Mouse (Mus musculus) forebrain, embryonic 15.5 days (tissue): ENCODE results near the gene Ovca2. TPM values are rescaled to one million over a fixed set of nuclear protein-coding genes. Genes with fewer than 3 reads are reported as not detected.
A peak's percentile ranks its signal among the peaks of the same experiment; 100 is the strongest.

Experiments used
- ATAC-seq: fragments of 200-750 bp; cut with Nextera tagmentation; replicated peaks from 2 replicates; pipeline ENCODE4 v1.8.0; 2017; ENCODE audit warnings: mild to moderate bottlenecking, moderate TSS enrichment, moderate library complexity
- H3K27ac ChIP-seq: fragments of 300-500 bp; sonication (generic); replicated peaks from 2 replicates; pipeline ENCODE4 v1.5.1; 2015; ENCODE audit warnings: mild to moderate bottlenecking, inconsistent platforms
- H3K27me3 ChIP-seq: fragments of 300-500 bp; sonication (generic); 2 replicates; pipeline ENCODE4 v1.6.1; 2015; ENCODE audit warnings: inconsistent platforms
- H3K36me3 ChIP-seq: fragments of 300-500 bp; sonication (generic); 2 replicates; pipeline ENCODE4 v1.6.1; 2015; ENCODE audit warnings: mild to moderate bottlenecking, inconsistent platforms
- H3K4me1 ChIP-seq: fragments of 300-500 bp; sonication (generic); 2 replicates; pipeline ENCODE4 v1.6.1; 2015; ENCODE audit warnings: inconsistent platforms
- H3K4me2 ChIP-seq: fragments of 300-500 bp; sonication (generic); replicated peaks from 2 replicates; pipeline ENCODE4 v1.6.1; 2015; ENCODE audit warnings: mild to moderate bottlenecking, inconsistent platforms
- H3K4me3 ChIP-seq: fragments of 300-500 bp; sonication (generic); 2 replicates; pipeline ENCODE4 v1.5.1; 2015; ENCODE audit warnings: mild to moderate bottlenecking, inconsistent platforms
- H3K9ac ChIP-seq: fragments of 300-500 bp; sonication (generic); replicated peaks from 2 replicates; pipeline ENCODE4 v1.6.1; 2015; ENCODE audit warnings: mild to moderate bottlenecking, inconsistent platforms
- H3K9me3 ChIP-seq: fragments of 300-500 bp; sonication (generic); 2 replicates; pipeline ENCODE4 v1.6.1; 2016; ENCODE audit warnings: inconsistent platforms
- WGBS: fragments of 180-500 bp; shearing (Covaris S2); methylation state at CpG from one replicate; pipeline ENCODE4 v1.1.7; 2015; ENCODE audit warnings: mixed read lengths; 5-methylcytosine and 5-hydroxymethylcytosine counted together
- polyA plus RNA-seq: library from polyadenylated mRNA; unstranded; fragments of >200 nt; fragmentation: Nextera tagmentation; extraction: Ambion mirVana; gene quantifications from 2 replicates; pipeline ENCODE4 v1.2.1, GENCODE M21; 2015

The Ovca2 gene
- polyA plus RNA-seq, 1 experiment from 2014 or later: 15.4 TPM

DNA sequence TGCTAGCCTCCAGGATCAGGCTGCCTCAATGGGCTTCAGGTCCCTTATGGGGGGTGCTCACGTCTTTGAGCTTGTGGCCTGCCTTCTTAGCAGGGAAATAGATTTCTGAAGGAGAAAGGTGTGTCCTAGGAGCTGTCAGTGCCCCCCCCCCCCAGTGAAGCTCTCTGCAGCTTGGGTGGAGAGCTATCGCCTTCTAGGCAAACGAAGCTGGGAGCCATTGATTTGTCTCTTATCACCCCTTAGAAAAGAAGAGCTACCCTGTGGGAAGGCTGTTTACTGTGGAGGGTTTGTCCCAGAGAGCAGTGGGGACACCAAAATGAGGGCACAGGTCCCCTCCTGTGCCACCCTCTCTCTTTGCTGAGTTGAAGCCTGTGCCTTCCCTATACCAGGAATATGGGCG is 31.5 kb upstream of the Ovca2 start:
- H3K27ac ChIP-seq: no peak overlapping the region
- WGBS: 59% methylated on average over 4 of the region's 4 CpGs
- H3K4me3 ChIP-seq: no peak overlapping the region
- no peak overlapping the region for H3K4me2 ChIP-seq
- H3K9me3 ChIP-seq: no peaks in the 10 kb centered on the region
- no peaks in the 10 kb centered on the region for H3K27me3 ChIP-seq
- ATAC-seq: no peak
- H3K9ac ChIP-seq: no peak overlapping the region
- H3K36me3 ChIP-seq: no peaks in the 10 kb centered on the region
- H3K4me1 ChIP-seq: peaks cover 20% of the 10 kb centered on the region

DNA sequence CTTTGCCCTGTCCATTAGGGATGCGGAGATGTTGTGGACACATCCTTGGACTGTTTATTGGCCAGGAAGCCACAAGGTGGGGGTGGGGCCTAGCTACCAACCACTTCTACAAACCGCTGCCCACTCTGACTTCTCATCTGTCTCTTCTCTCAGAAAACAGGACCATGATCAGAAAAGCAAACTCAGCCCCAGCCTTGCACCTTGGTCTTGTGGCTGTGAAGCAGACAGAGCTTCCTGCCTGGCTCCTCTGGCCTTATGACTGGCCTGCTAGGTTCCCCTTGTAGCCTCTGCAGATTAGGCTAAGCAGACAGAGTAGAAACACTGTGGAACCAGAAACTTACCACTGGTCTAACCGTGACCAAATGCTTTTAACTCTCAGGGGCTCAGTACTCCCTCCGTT is 30.7 kb upstream of the Ovca2 start:
- Histone ChIP-seq H3K27me3 (no peaks in the 10 kb centered on the region), H3K4me2 (no peak overlapping the region), H3K9me3 (no peaks in the 10 kb centered on the region), H3K4me1 (peaks cover 20% of the 10 kb centered on the region), H3K36me3 (no peaks in the 10 kb centered on the region), H3K9ac (no peak overlapping the region), H3K27ac (no peak overlapping the region), H3K4me3 (no peak overlapping the region)
- ATAC-seq: no peak
- 76% methylated on average over 4 of the region's 4 CpGs for WGBS

DNA sequence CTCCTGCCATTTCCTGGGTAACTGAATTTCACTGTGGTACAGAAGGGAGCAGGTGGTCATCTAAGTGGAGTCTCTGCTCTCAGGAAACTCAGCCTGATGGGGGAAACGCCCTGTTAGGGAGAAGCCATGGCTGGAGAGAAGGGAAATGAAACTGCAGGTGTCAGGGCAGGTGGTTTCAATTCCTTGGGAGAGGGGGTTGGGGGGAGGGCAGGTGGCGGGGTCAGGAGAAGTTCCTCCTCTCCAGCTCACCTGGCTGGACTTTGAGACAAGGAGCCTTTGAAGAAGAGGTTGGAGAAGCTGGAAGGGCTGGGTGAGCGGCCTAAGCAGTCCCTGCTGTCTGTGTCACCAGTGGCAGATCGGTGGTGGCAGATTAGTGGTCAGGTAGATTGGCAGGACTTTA is 27.7 kb upstream of the Ovca2 start:
- Histone ChIP-seq H3K36me3 (no peaks in the 10 kb centered on the region), H3K4me2 (no peak overlapping the region), H3K9me3 (no peaks in the 10 kb centered on the region), H3K27me3 (no peaks in the 10 kb centered on the region; the same call in 1 of the 2 replicates), H3K9ac (no peak overlapping the region), H3K4me1 (no peaks in the 10 kb centered on the region), H3K27ac (no peak overlapping the region), H3K4me3 (no peak overlapping the region)
- 84% methylated on average over 4 of the region's 4 CpGs for WGBS
- ATAC-seq: no peak

DNA sequence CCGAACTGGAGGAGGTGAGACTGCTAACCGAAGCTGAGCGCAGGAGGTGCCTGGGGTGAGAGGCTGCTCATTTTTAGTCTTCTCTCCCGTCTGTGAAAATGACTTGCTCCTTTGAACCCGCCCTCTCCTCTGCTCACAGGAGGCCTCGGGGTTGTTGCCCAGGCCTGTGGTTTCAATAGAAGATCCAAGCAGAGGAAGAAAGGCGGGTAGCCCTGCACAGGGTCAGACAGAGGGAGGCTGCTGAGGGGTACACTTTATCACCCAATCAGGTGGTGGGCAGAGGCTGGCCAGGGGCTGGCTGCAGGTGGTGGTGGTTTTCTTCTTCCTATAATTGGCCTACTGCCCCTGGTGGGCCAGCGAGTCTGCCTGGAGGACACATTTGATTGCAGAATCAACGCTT is 25.8 kb upstream of the Ovca2 start:
- H3K36me3 ChIP-seq: no peaks in the 10 kb centered on the region
- no peak overlapping the region for H3K9ac ChIP-seq
- H3K4me3 ChIP-seq: no peak overlapping the region
- no peak overlapping the region for H3K27ac ChIP-seq
- H3K4me1 ChIP-seq: no peaks in the 10 kb centered on the region
- ATAC-seq: no peak
- H3K4me2 ChIP-seq: no peak overlapping the region
- H3K27me3 ChIP-seq: no peaks in the 10 kb centered on the region; the same call in 1 of the 2 replicates
- H3K9me3 ChIP-seq: no peaks in the 10 kb centered on the region
- WGBS: 35% methylated on average over 9 of the region's 9 CpGs

DNA sequence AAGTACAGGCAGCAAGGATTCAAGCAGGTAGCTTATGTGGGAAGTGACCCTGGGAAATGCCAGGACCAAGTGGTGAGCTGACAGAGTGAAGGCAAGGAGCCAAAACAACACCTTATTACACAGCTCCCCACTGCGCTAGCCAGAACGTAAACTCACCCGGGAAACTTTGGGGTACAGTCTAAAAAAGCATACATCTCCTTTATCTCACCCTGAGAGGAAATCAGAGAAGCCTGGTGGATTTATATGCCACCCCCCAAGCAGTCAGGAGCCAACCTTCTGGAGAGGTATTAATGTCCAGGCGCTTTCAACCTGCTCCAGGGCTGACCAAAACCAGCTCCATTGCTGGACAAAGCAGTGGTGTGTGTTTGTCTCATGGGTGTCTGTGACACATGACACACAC is 25.3 kb upstream of the Ovca2 start:
- no peak overlapping the region for H3K27ac ChIP-seq
- no peaks in the 10 kb centered on the region for H3K36me3 ChIP-seq
- ATAC-seq: no peak
- H3K4me1 ChIP-seq: no peaks in the 10 kb centered on the region
- no peak overlapping the region for H3K9ac ChIP-seq
- H3K9me3 ChIP-seq: no peaks in the 10 kb centered on the region
- no peak overlapping the region for H3K4me2 ChIP-seq
- H3K4me3 ChIP-seq: no peak overlapping the region
- 78% methylated on average over 4 of the region's 4 CpGs for WGBS
- no peaks in the 10 kb centered on the region; the same call in 1 of the 2 replicates for H3K27me3 ChIP-seq

DNA sequence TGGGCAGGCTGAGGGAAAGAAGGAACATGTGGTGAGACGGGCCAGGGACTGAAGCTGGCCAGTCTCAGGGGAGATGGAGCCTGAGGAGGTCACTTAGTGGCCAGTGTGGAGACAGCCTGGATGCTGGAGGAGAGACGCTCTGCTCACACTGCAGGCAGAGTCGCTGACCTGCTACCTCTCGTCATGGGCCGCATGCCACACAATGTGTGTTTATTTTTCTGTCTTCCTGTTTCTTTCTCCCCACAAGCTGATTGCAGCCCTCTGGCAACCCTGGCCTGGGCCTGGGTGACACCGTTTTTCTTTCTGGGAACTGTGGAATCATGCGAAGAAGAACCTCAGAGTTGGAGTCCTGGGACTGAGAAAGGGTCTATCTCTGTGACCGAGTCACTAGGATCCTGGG is 23.1 kb upstream of the Ovca2 start:
- peaks cover 10% of the 10 kb centered on the region for H3K27me3 ChIP-seq
- H3K9ac ChIP-seq: no peak overlapping the region
- no peak overlapping the region for H3K4me2 ChIP-seq
- no peaks in the 10 kb centered on the region for H3K4me1 ChIP-seq
- no peak overlapping the region for H3K4me3 ChIP-seq
- H3K9me3 ChIP-seq: no peaks in the 10 kb centered on the region
- WGBS: 80% methylated on average over 8 of the region's 8 CpGs
- no peak overlapping the region for H3K27ac ChIP-seq
- no peaks in the 10 kb centered on the region for H3K36me3 ChIP-seq
- no peak for ATAC-seq

DNA sequence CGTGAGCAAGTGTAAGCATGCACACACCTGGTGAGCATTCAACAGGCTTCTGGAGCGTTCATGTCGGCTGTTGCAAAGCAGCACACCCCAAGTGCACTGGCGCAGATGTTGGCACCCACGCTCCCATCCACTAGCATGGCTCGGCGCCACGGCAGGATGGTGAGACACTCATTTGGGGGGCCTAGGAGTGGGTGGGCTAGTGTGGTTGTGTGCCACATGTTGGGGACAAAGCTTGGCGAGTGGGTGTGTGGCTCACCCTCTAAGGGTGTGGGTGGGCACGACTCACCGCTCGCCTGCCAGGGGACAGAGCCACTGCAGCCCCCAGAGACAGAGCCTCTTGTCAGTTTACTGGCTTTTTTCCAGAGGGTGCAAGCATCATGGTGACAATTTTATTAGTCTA is 22.3 kb upstream of the Ovca2 start:
- 86% methylated on average over 12 of the region's 12 CpGs for WGBS
- H3K9ac ChIP-seq: no peak overlapping the region
- no peak overlapping the region for H3K4me2 ChIP-seq
- H3K36me3 ChIP-seq: no peaks in the 10 kb centered on the region
- no peak for ATAC-seq
- H3K4me1 ChIP-seq: no peaks in the 10 kb centered on the region
- H3K27ac ChIP-seq: no peak overlapping the region
- H3K9me3 ChIP-seq: no peaks in the 10 kb centered on the region
- H3K4me3 ChIP-seq: no peak overlapping the region
- H3K27me3 ChIP-seq: peaks cover 18% of the 10 kb centered on the region

DNA sequence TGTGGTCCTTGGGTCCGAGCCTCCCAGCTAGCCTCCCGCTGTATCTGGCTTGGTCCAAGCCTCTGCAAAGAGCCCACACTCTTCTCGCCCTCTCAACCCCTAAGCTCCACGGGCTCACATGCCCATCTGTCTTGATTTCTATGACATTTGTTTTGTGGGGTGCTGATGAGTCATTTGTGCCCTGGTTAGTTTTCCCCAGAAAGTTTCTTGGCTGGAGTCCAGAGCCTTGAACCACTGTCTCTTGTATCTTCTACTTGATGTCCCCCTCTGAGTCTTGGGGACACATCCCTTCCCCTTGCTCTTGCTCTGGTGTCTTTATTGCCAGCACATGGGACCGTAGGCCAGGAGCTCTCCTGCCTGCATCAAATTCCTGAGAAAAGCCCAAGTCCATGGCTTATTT is 21.3 kb upstream of the Ovca2 start:
- Histone ChIP-seq H3K27ac (no peak overlapping the region), H3K9me3 (no peaks in the 10 kb centered on the region), H3K4me1 (peaks cover 5% of the 10 kb centered on the region), H3K36me3 (no peaks in the 10 kb centered on the region), H3K4me3 (no peak overlapping the region), H3K9ac (no peak overlapping the region), H3K4me2 (no peak overlapping the region), H3K27me3 (peaks cover 27% of the 10 kb centered on the region)
- no peak for ATAC-seq
- 87% methylated on average over 5 of the region's 5 CpGs for WGBS

DNA sequence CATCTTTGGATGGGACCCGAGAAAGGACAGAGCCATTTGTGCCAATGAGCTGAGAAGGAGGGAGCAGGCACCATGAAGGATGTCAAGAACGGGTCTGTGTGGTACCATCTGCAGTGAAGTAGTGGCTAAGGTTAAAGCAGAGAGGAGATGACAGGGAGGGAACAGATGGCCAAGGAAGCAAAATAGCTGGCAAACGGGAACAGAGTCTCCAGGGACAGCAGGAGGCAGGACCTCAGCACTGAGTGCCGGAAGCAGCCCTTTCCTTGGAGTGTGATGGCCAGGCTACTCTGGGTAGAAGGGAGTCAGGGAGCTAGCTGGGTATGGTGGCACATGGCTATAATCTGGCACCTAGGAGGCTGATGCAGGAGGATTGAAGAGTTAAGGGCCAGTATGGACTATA is 20.2 kb upstream of the Ovca2 start:
- no peak for ATAC-seq
- no peak overlapping the region for H3K27ac ChIP-seq
- H3K27me3 ChIP-seq: peaks cover 39% of the 10 kb centered on the region
- no peaks in the 10 kb centered on the region for H3K9me3 ChIP-seq
- no peak overlapping the region for H3K4me2 ChIP-seq
- no peak overlapping the region for H3K9ac ChIP-seq
- H3K4me3 ChIP-seq: no peak overlapping the region
- H3K4me1 ChIP-seq: peaks cover 17% of the 10 kb centered on the region
- no peaks in the 10 kb centered on the region for H3K36me3 ChIP-seq
- whole genome bisulfite sequencing: 66% methylated on average over 4 of the region's 4 CpGs

DNA sequence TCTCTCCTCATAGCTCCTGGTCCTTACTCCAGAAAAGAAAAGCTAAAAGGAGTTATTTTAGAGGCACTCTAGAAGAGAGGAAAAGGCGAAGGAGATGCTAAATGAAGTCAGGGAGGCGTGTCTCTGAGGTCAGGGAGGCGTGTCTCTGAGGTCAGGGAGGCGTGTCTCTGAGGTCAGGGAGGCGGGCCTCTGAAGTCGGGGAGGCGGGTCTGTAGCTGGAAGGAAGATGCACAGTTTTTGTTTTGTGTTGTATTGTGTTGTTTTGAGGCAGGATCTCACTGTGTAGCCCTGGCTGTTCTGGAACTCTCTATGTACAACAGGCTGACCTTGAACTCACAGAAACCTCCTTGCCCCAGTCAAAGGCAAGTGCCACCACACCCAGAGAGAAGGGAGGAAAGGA is 19.3 kb upstream of the Ovca2 start:
- H3K4me2 ChIP-seq: no peak overlapping the region
- peaks cover 25% of the 10 kb centered on the region for H3K4me1 ChIP-seq

DNA sequence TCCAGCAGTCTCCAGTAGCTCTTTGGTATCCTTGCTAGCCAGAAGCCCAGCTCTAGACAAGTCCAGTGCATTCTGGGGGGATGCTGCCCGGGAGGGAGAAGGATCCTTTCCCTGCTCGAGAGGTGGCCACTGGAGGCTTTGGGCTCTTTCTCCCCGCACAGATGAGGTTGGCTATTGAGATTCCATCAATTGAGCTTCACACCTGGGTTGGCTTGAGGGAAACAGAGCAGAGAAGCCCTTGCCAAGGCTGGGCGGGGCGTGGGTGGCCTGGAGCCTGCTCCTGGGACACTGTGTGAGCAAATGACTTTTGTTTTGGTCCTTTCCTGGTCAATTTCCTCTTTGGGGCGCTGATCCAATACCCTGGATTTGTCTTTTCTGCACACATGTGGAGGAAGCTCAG is 17.5 kb upstream of the Ovca2 start:
- Histone ChIP-seq H3K27me3 (peaks cover 54% of the 10 kb centered on the region), H3K9ac (no peak overlapping the region)

More for the DNA sequence above, 19.3 kb upstream of the Ovca2 start:
- 43% methylated on average over 7 of the region's 7 CpGs for WGBS
- no peak for ATAC-seq
- Histone ChIP-seq H3K9me3 (no peaks in the 10 kb centered on the region), H3K27ac (no peak overlapping the region), H3K27me3 (peaks cover 45% of the 10 kb centered on the region), H3K4me3 (no peak overlapping the region), H3K9ac (no peak overlapping the region), H3K36me3 (no peaks in the 10 kb centered on the region)

DNA sequence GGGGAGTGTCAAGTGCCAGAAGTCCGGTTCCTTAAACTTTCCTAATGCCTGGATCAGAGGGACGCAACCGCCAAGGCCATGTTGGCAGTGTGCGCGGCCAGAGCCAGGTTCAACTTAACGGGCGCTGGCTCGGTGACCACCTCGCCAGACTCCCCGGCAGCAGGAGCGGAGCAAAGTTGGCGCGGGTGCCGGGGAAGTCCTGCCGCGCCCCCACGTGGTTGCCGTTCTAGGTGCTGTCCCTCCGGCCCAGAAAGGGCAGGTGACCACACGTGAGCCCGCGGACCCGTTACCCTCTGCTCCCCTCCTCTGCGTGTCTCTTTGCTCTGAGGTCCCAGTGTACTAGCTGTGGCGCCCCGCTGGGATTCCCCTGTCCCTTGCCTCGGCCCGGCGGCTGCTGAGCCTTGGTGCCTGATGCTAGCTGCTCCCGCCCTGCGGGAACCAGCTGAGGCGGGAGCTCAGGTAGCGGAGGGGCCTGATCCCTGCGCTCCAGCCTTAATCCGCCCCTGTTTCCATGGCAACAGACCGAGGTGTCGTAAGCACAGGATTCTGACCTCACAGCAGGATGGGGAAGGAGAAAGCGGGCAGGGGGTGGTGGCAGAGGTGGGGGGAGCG is 16.3 kb upstream of the Ovca2 start:
- WGBS: under 1% methylated on average over 39 of the region's 39 CpGs
- H3K36me3 ChIP-seq: no peaks in the 10 kb centered on the region

More for the DNA sequence above, 17.5 kb upstream of the Ovca2 start:
- Histone ChIP-seq H3K36me3 (no peaks in the 10 kb centered on the region), H3K4me1 (peaks cover 29% of the 10 kb centered on the region), H3K4me2 (0 out of 2 replicates have a peak overlapping the region, but pooled peaks have one; percentile 59), H3K9me3 (no peaks in the 10 kb centered on the region), H3K27ac (no peak overlapping the region), H3K4me3 (0 out of 2 replicates have a peak overlapping the region, but pooled peaks have one; percentile 53)
- 41% methylated on average over 6 of the region's 6 CpGs for WGBS
- ATAC-seq: no peak

More for the DNA sequence above, 16.3 kb upstream of the Ovca2 start:
- no peak for ATAC-seq
- H3K9me3 ChIP-seq: no peaks in the 10 kb centered on the region
- H3K27ac ChIP-seq: no peak overlapping the region
- H3K27me3 ChIP-seq: peaks cover 54% of the 10 kb centered on the region
- H3K9ac ChIP-seq: peak overlapping the region; percentile 51
- H3K4me2 ChIP-seq: peak overlapping the region; percentile 59
- H3K4me1 ChIP-seq: peaks cover 38% of the 10 kb centered on the region
- H3K4me3 ChIP-seq: peak overlapping the region; percentile 53
